Mouse (Mus musculus) ES-Bruce4 (cell line): Measurements from ENCODE around the gene H2afj. TPM values are rescaled to one million over a fixed set of nuclear protein-coding genes. Genes with fewer than 3 reads are reported as not detected.
A peak's percentile ranks its signal among the peaks of the same experiment; 100 is the strongest.

ENCODE experiments used
- H3K27ac ChIP-seq: 2 replicates; pipeline ENCODE4 v1.5.1; 2012; ENCODE audit warnings: low read length, inconsistent platforms; ENCODE audit not compliant: insufficient read depth
- H3K27me3 ChIP-seq: 2 replicates; pipeline ENCODE4 v1.6.1; 2012; ENCODE audit warnings: mild to moderate bottlenecking, low read length, inconsistent platforms; ENCODE audit not compliant: control insufficient read depth, poor library complexity, insufficient read depth, severe bottlenecking
- H3K36me3 ChIP-seq: 2 replicates; pipeline ENCODE4 v1.6.1; 2012; ENCODE audit warnings: inconsistent platforms, mild to moderate bottlenecking, low read length, moderate library complexity; ENCODE audit not compliant: control insufficient read depth, poor library complexity, insufficient read depth, severe bottlenecking
- H3K4me1 ChIP-seq: one replicate; pipeline ENCODE4 v1.8.1; 2011; ENCODE audit warnings: low read length; ENCODE audit not compliant: control insufficient read depth, insufficient read depth
- H3K4me3 ChIP-seq: 2 replicates; pipeline ENCODE4 v1.5.1; 2011; ENCODE audit warnings: low read depth, mild to moderate bottlenecking, low read length
- H3K9ac ChIP-seq: 2 replicates; pipeline ENCODE4 v1.6.1; 2012; ENCODE audit warnings: low read depth, mild to moderate bottlenecking, inconsistent platforms; ENCODE audit not compliant: poor library complexity, severe bottlenecking
- H3K9me3 ChIP-seq: replicated peaks from 2 replicates; pipeline ENCODE4 v1.6.1; 2012; ENCODE audit warnings: mild to moderate bottlenecking, low read length, inconsistent platforms; ENCODE audit not compliant: control insufficient read depth, poor library complexity, insufficient read depth, severe bottlenecking
- CTCF ChIP-seq: IDR thresholded peaks from one replicate; pipeline ENCODE4 v1.8.1; 2011; ENCODE audit warnings: low read depth, low read length
- EP300 ChIP-seq: IDR thresholded peaks from 2 replicates; pipeline ENCODE4 v1.6.1; 2011; ENCODE audit warnings: low read depth, low read length; ENCODE audit not compliant: insufficient read depth
- POLR2A ChIP-seq: IDR thresholded peaks from one replicate; pipeline ENCODE4 v1.8.1; 2011; ENCODE audit warnings: low read length; ENCODE audit not compliant: insufficient read depth
- polyA plus RNA-seq: library from polyadenylated mRNA; stranded (reverse); fragments of >200 nt; gene quantifications from 2 replicates; pipeline ENCODE4 v1.2.4, GENCODE M21; 2011; ENCODE audit warnings: low read depth; ENCODE audit not compliant: missing spikeins, insufficient read depth, insufficient read length

Gene H2afj
- polyA plus RNA-seq, 1 experiment, result 34.3 TPM

- Histone ChIP-seq H3K36me3 (no peaks in the 10 kb centered on the region), H3K27me3 (no peaks in the 10 kb centered on the region), H3K4me3 (no peak overlapping the region), H3K4me1 (no peaks in the 10 kb centered on the region), H3K9me3 (no peaks in the 10 kb centered on the region), H3K27ac (no peak overlapping the region), H3K9ac (no peak overlapping the region)
- TF ChIP-seq EP300, result no peak
- TF ChIP-seq POLR2A, result no peak
- no peak for TF ChIP-seq CTCF
These were observed 25.9 kb upstream of the H2afj start for GRCm38 (mm10) chr6:136782146-136782545.

GRCm38 (mm10) chr6:136782761-136783160, 25.3 kb upstream of the H2afj start:
- no peak overlapping the region for H3K27ac ChIP-seq
- H3K4me3 ChIP-seq, result no peak overlapping the region
- no peaks in the 10 kb centered on the region for H3K4me1 ChIP-seq
- no peak overlapping the region for H3K9ac ChIP-seq
- no peaks in the 10 kb centered on the region for H3K27me3 ChIP-seq
- H3K9me3 ChIP-seq, result no peaks in the 10 kb centered on the region
- TF ChIP-seq EP300, result no peak
- TF ChIP-seq POLR2A, result no peak
- no peak for TF ChIP-seq CTCF
- no peaks in the 10 kb centered on the region for H3K36me3 ChIP-seq

- no peak overlapping the region for H3K9ac ChIP-seq
- no peaks in the 10 kb centered on the region for H3K36me3 ChIP-seq
- H3K4me1 ChIP-seq, result peaks cover 2% of the 10 kb centered on the region
- H3K27me3 ChIP-seq, result no peaks in the 10 kb centered on the region; the same call in 1 of the 2 replicates
- H3K4me3 ChIP-seq, result no peak overlapping the region
- H3K9me3 ChIP-seq, result no peaks in the 10 kb centered on the region
- TF ChIP-seq POLR2A (no peak), CTCF (no peak), EP300 (no peak)
- no peak overlapping the region for H3K27ac ChIP-seq
These were observed 18.6 kb upstream of the H2afj start for GRCm38 (mm10) chr6:136789391-136789971.

GRCm38 (mm10) chr6:136792884-136793758, 14.9 kb upstream of the H2afj start:
- peaks cover 3% of the 10 kb centered on the region for H3K4me1 ChIP-seq
- H3K9ac ChIP-seq, result peak overlapping the region; percentile 69; the same call in 1 of the 2 replicates
- H3K36me3 ChIP-seq, result no peaks in the 10 kb centered on the region
- no peaks in the 10 kb centered on the region for H3K9me3 ChIP-seq
- H3K27me3 ChIP-seq, result no peaks in the 10 kb centered on the region; the same call in 1 of the 2 replicates
- H3K27ac ChIP-seq, result no peak overlapping the region
- peak overlapping the region; percentile 48; the same call in 1 of the 2 replicates for H3K4me3 ChIP-seq
- TF ChIP-seq POLR2A (no peak), EP300 (no peak), CTCF (no peak)

- no peaks in the 10 kb centered on the region for H3K36me3 ChIP-seq
- no peaks in the 10 kb centered on the region; the same call in 1 of the 2 replicates for H3K27me3 ChIP-seq
- TF ChIP-seq EP300 (no peak), CTCF (no peak), POLR2A (no peak)
- peak overlapping the region; percentile 69 for H3K9ac ChIP-seq
- H3K27ac ChIP-seq, result no peak overlapping the region
- H3K4me1 ChIP-seq, result peaks cover 3% of the 10 kb centered on the region
- peak overlapping the region; percentile 68 for H3K4me3 ChIP-seq
- no peaks in the 10 kb centered on the region for H3K9me3 ChIP-seq
These were observed 14.1 kb upstream of the H2afj start for GRCm38 (mm10) chr6:136793831-136794525.
